Mouse (Mus musculus) embryonic facial prominence, embryonic 11.5 days (tissue): ENCODE data around the gene Smox. TPM values are rescaled to one million over a fixed set of nuclear protein-coding genes. Genes with fewer than 3 reads are reported as not detected.

ENCODE experiments used
- ATAC-seq: fragments of 200-750 bp; cut with Nextera tagmentation; replicated peaks from 2 replicates; pipeline ENCODE4 v1.8.0; 2017; ENCODE audit warnings: low read depth; ENCODE audit not compliant: insufficient number of reproducible peaks, low FRiP score, low TSS enrichment
- DNase-seq: peaks from one replicate; pipeline ENCODE4 v3.0.0-alpha.2; 2015; ENCODE audit warnings: low spot score
- H3K27ac ChIP-seq: fragments of 300-500 bp; sonication (generic); replicated peaks from 2 replicates; pipeline ENCODE4 v1.5.1; 2014; ENCODE audit warnings: mild to moderate bottlenecking, low read depth, low read length, control low read depth
- H3K27me3 ChIP-seq: fragments of 300-500 bp; sonication (generic); 2 replicates; pipeline ENCODE4 v1.6.1; 2014; ENCODE audit warnings: mild to moderate bottlenecking, low read length, moderate library complexity, mixed read lengths; ENCODE audit not compliant: control insufficient read depth, insufficient read depth
- H3K36me3 ChIP-seq: fragments of 300-500 bp; sonication (generic); replicated peaks from 2 replicates; pipeline ENCODE4 v1.6.1; 2014; ENCODE audit warnings: low read depth, mild to moderate bottlenecking, low read length, moderate library complexity, mixed read lengths; ENCODE audit not compliant: control insufficient read depth, insufficient read depth
- H3K4me1 ChIP-seq: fragments of 300-500 bp; sonication (generic); 2 replicates; pipeline ENCODE4 v1.6.1; 2014; ENCODE audit warnings: low read length, mixed read lengths; ENCODE audit not compliant: control insufficient read depth, insufficient read depth
- H3K4me2 ChIP-seq: fragments of 300-500 bp; sonication (generic); 2 replicates; pipeline ENCODE4 v1.6.1; 2014; ENCODE audit warnings: low read depth, mild to moderate bottlenecking, control low read depth, low read length, moderate library complexity
- H3K4me3 ChIP-seq: fragments of 300-500 bp; sonication (generic); 2 replicates; pipeline ENCODE4 v1.5.1; 2014; ENCODE audit warnings: low read depth, low read length, control low read depth
- H3K9ac ChIP-seq: fragments of 300-500 bp; sonication (generic); replicated peaks from 2 replicates; pipeline ENCODE4 v1.6.1; 2014; ENCODE audit warnings: mild to moderate bottlenecking, control low read depth, low read length
- H3K9me3 ChIP-seq: fragments of 300-500 bp; sonication (generic); replicated peaks from 2 replicates; pipeline ENCODE4 v1.6.1; 2016; ENCODE audit warnings: mild to moderate bottlenecking, low read length, inconsistent platforms, mixed read lengths; ENCODE audit not compliant: control insufficient read depth
- WGBS: fragments of 180-500 bp; shearing (Covaris S2); extraction: QIAGEN DNeasy Blood & Tissue Kit; methylation state at CpG from one replicate; pipeline ENCODE4 v1.1.7; 2014; 5-methylcytosine and 5-hydroxymethylcytosine counted together
- polyA plus RNA-seq: library from polyadenylated mRNA; unstranded; fragments of >200 nt; fragmentation: Nextera tagmentation; extraction: Ambion mirVana; gene quantifications from 2 replicates; pipeline ENCODE4 v1.2.1, GENCODE M21; 2014

Smox gene
- polyA plus RNA-seq, 1 experiment from 2014 or later: 38.7 TPM

GRCm38 (mm10) chr2:131527061-131527460, 35.8 kb downstream of the Smox start:
- no peak for ATAC-seq
- WGBS: 42% methylated on average over 3 of the region's 3 CpGs
- no peaks in the 10 kb centered on the region for H3K9me3 ChIP-seq
- H3K9ac ChIP-seq: no peak overlapping the region
- H3K27me3 ChIP-seq: no peaks in the 10 kb centered on the region
- no peak overlapping the region for H3K4me3 ChIP-seq
- H3K4me2 ChIP-seq: no peak overlapping the region
- no peaks in the 10 kb centered on the region for H3K4me1 ChIP-seq
- peak; percentile 44 for DNase-seq
- H3K27ac ChIP-seq: no peak overlapping the region
- H3K36me3 ChIP-seq: no peaks in the 10 kb centered on the region

GRCm38 (mm10) chr2:131529898-131530622, 38.8 kb downstream of the Smox start:
- Histone ChIP-seq H3K9ac (no peak overlapping the region), H3K4me2 (no peak overlapping the region), H3K27ac (no peak overlapping the region), H3K9me3 (no peaks in the 10 kb centered on the region), H3K36me3 (no peaks in the 10 kb centered on the region), H3K27me3 (no peaks in the 10 kb centered on the region), H3K4me3 (no peak overlapping the region), H3K4me1 (no peaks in the 10 kb centered on the region)
- ATAC-seq: 0 out of 2 replicates have a peak, but pooled peaks have one; percentile 47
- whole genome bisulfite sequencing: 34% methylated on average over 11 of the region's 11 CpGs
- DNase-seq: peak; percentile 88

GRCm38 (mm10) chr2:131530623-131531008, 39.3 kb downstream of the Smox start:
- Histone ChIP-seq H3K36me3 (no peaks in the 10 kb centered on the region), H3K9me3 (no peaks in the 10 kb centered on the region), H3K4me2 (no peak overlapping the region), H3K4me3 (no peak overlapping the region), H3K27ac (no peak overlapping the region), H3K27me3 (no peaks in the 10 kb centered on the region), H3K4me1 (no peaks in the 10 kb centered on the region), H3K9ac (no peak overlapping the region)
- 21% methylated on average over 9 of the region's 9 CpGs for WGBS
- ATAC-seq (no peak), DNase-seq (peak; percentile 65)

GRCm38 (mm10) chr2:131531271-131531670, 40.0 kb downstream of the Smox start:
- Histone ChIP-seq H3K4me3 (no peak overlapping the region), H3K9me3 (no peaks in the 10 kb centered on the region), H3K4me1 (no peaks in the 10 kb centered on the region), H3K36me3 (no peaks in the 10 kb centered on the region), H3K27me3 (no peaks in the 10 kb centered on the region), H3K27ac (no peak overlapping the region), H3K9ac (no peak overlapping the region), H3K4me2 (no peak overlapping the region)
- ATAC-seq (no peak), DNase-seq (no peak)
- WGBS: 83% methylated on average over 7 of the region's 7 CpGs

- Histone ChIP-seq H3K27me3 (no peaks in the 10 kb centered on the region), H3K9me3 (no peaks in the 10 kb centered on the region), H3K4me3 (no peak overlapping the region), H3K27ac (no peak overlapping the region), H3K36me3 (no peaks in the 10 kb centered on the region), H3K4me2 (no peak overlapping the region), H3K4me1 (no peaks in the 10 kb centered on the region), H3K9ac (no peak overlapping the region)
- DNase-seq (no peak), ATAC-seq (no peak)
- WGBS: 88% methylated on average over 5 of the region's 5 CpGs
Observed at GRCm38 (mm10) chr2:131535168-131535567, 43.9 kb downstream of the Smox start.

- ATAC-seq (no peak), DNase-seq (no peak)
- H3K27me3 ChIP-seq: no peaks in the 10 kb centered on the region
- no peaks in the 10 kb centered on the region for H3K9me3 ChIP-seq
- no peak overlapping the region for H3K4me3 ChIP-seq
- H3K4me2 ChIP-seq: no peak overlapping the region
- H3K9ac ChIP-seq: no peak overlapping the region
- WGBS: 81% methylated on average over 7 of the region's 7 CpGs
- no peak overlapping the region for H3K27ac ChIP-seq
- H3K36me3 ChIP-seq: no peaks in the 10 kb centered on the region
- no peaks in the 10 kb centered on the region for H3K4me1 ChIP-seq
Observed at GRCm38 (mm10) chr2:131538341-131538740, 47.0 kb downstream of the Smox start.

GRCm38 (mm10) chr2:131539780-131540179, 48.5 kb downstream of the Smox start:
- WGBS: 80% methylated on average over 6 of the region's 6 CpGs
- H3K27ac ChIP-seq: no peak overlapping the region
- H3K4me2 ChIP-seq: no peak overlapping the region
- ATAC-seq (no peak), DNase-seq (no peak)
- H3K9me3 ChIP-seq: no peaks in the 10 kb centered on the region
- no peaks in the 10 kb centered on the region for H3K4me1 ChIP-seq
- no peak overlapping the region for H3K4me3 ChIP-seq
- no peak overlapping the region for H3K9ac ChIP-seq
- H3K27me3 ChIP-seq: no peaks in the 10 kb centered on the region
- H3K36me3 ChIP-seq: no peaks in the 10 kb centered on the region

- 83% methylated on average over 4 of the region's 4 CpGs for WGBS
- peaks cover 10% of the 10 kb centered on the region for H3K27me3 ChIP-seq
- ATAC-seq (no peak), DNase-seq (no peak)
- H3K4me2 ChIP-seq: no peak overlapping the region
- H3K4me1 ChIP-seq: no peaks in the 10 kb centered on the region
- H3K9ac ChIP-seq: no peak overlapping the region
- no peak overlapping the region for H3K27ac ChIP-seq
- H3K36me3 ChIP-seq: no peaks in the 10 kb centered on the region
- H3K9me3 ChIP-seq: no peaks in the 10 kb centered on the region
- no peak overlapping the region for H3K4me3 ChIP-seq
Observed at GRCm38 (mm10) chr2:131541686-131542085, 50.4 kb downstream of the Smox start.
